Mouse (Mus musculus) liver, adult (tissue): ENCODE data around the gene Cox19.
A peak's percentile ranks its signal among the peaks of the same experiment; 100 is the strongest.

Source experiments
- GATA4 ChIP-seq: IDR thresholded peaks from 2 replicates; pipeline ENCODE4 v1.6.1; 2014; ENCODE audit warnings: mild to moderate bottlenecking, low read length; ENCODE audit not compliant: insufficient replicate concordance

The Cox19 gene

GRCm38 (mm10) chr5:139352317-139352716, 1.1 kb upstream of the Cox19 start, which contains the start of gene Cyp2w1:
TSS of gene Cyp2w1 (plus strand) at chr5:139352617.
- no peak for TF ChIP-seq GATA4

- TF ChIP-seq GATA4 = no peak
Measured at GRCm38 (mm10) chr5:139351628-139352027, 410 bp upstream of the Cox19 start.

- TF ChIP-seq GATA4 = no peak
Measured at GRCm38 (mm10) chr5:139349713-139350112, 1.5 kb downstream of the Cox19 start.

GRCm38 (mm10) chr5:139347225-139347624, 4.0 kb downstream of the Cox19 start:
- no peak for TF ChIP-seq GATA4

- no peak for TF ChIP-seq GATA4
Measured at GRCm38 (mm10) chr5:139345364-139345714, 5.9 kb downstream of the Cox19 start.

GRCm38 (mm10) chr5:139344687-139345363, 6.4 kb downstream of the Cox19 start:
- peak; percentile 52; the same call in 1 of the 2 replicates for TF ChIP-seq GATA4

- no peak for TF ChIP-seq GATA4
Measured at GRCm38 (mm10) chr5:139344021-139344686, 7.1 kb downstream of the Cox19 start.

- no peak for TF ChIP-seq GATA4
Measured at GRCm38 (mm10) chr5:139338891-139339290, 12.3 kb downstream of the Cox19 start.

GRCm38 (mm10) chr5:139338403-139338802, 12.8 kb downstream of the Cox19 start:
- TF ChIP-seq GATA4 = no peak

GRCm38 (mm10) chr5:139337826-139338370, 13.3 kb downstream of the Cox19 start:
- TF ChIP-seq GATA4 = no peak

- no peak for TF ChIP-seq GATA4
Measured at GRCm38 (mm10) chr5:139335634-139336033, 15.6 kb downstream of the Cox19 start.

DNA sequence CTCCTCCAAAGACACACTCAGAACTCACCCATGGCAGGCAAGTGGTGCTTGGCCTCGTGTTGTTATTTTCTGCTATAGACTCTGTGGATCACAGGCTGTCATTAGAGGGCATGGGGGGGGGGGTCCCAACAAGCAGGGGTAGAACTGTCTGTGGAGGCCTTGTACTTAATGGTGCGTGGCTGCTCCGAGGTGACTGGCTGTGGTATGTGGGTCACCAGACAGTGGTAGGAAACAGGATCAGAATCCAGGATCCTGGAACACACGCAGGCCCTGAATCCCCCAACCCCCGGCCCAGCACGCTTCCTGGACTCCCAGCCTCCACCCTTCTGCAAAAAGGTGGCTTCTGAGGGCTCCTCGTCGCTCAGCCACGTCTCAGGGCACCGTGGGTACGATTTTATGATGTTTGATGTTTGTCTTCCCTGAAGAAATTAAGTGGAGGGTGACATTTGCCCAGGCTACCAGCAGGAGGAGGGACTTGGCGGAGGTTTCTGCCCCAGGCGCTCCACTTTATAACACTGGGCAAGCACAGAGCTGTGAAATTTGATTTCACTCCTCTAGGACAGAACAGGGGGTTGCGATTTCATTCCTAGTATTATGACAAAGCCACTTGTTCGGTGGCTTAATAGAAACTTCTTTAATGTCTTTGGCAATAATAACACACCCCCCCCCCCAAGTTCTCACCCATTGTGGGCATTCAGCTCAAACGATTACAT, 17.8 kb downstream of the Cox19 start:
- TF ChIP-seq GATA4 = no peak

- TF ChIP-seq GATA4 = peak; percentile 59; the same call in 1 of the 2 replicates
Measured at GRCm38 (mm10) chr5:139332590-139333272, 18.5 kb downstream of the Cox19 start.

DNA sequence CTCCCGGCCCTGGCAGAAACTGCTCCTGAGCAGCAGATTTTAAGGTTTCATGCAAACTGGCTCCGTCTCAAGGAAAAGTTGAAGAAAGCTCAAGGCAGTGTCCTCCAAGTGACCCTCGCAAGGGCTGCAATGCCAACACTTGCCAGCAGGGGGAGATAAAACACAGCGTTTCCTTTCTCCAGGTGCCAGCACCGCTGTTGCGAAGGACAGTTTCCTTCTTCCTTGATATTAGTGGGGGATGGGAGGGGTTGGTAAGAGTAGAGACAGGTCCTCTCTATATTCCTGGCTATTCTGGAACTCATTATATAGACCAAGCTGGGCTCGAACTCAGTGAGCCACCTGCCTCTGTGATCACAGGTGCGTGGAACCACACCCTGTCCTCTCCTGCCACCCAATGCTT, 19.5 kb downstream of the Cox19 start:
- no peak for TF ChIP-seq GATA4

DNA sequence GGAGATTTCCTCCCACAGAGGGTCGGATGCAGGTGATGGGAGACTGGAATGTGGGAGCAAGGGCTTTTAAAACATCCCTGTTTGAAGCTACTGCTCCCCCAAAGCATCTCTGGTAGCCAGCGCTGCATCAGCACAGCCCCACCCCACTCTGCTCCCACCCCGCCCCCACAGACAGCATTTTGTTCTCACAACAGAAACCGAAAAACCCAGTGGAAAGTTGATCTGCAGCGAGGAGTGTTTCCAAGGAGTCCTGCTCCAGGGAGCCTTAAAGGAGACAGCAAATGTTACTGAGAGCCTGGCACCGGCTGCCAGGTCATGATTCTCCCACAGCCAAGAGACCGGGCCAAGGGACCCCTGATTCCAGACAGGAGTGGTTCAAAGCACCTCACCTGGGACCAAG, 20.5 kb downstream of the Cox19 start:
- no peak for TF ChIP-seq GATA4

GRCm38 (mm10) chr5:139327634-139328020, 23.6 kb downstream of the Cox19 start:
- no peak for TF ChIP-seq GATA4
